Mouse (Mus musculus) liver, embryonic 16.5 days (tissue): ENCODE data around the gene Tead2. TPM values are rescaled to one million over a fixed set of nuclear protein-coding genes. Genes with fewer than 3 reads are reported as not detected.
"Not testable (repeated sequence)": the region's sequence is repeated elsewhere in the genome, so short reads cannot be mapped to it uniquely, and the experiment has no call there.

Experiments
- ATAC-seq: fragments of 200-750 bp; cut with Nextera tagmentation; 2 replicates; pipeline ENCODE4 v1.8.0; 2017; ENCODE audit warnings: low read depth, mild to moderate bottlenecking, moderate number of reproducible peaks, moderate library complexity
- H3K27ac ChIP-seq: fragments of 300-500 bp; sonication (generic); 2 replicates; pipeline ENCODE4 v1.5.1; 2014; ENCODE audit warnings: mild to moderate bottlenecking, low read length
- H3K27me3 ChIP-seq: fragments of 300-500 bp; sonication (generic); 2 replicates; pipeline ENCODE4 v1.6.1; 2014; ENCODE audit warnings: low read depth, low read length, mixed read lengths; ENCODE audit not compliant: control insufficient read depth, insufficient read depth
- H3K36me3 ChIP-seq: fragments of 300-500 bp; sonication (generic); 2 replicates; pipeline ENCODE4 v1.6.1; 2014; ENCODE audit warnings: mild to moderate bottlenecking; ENCODE audit not compliant: control insufficient read depth, insufficient read depth
- H3K4me1 ChIP-seq: fragments of 300-500 bp; sonication (generic); 2 replicates; pipeline ENCODE4 v1.6.1; 2014; ENCODE audit warnings: low read depth, low read length, mixed read lengths; ENCODE audit not compliant: control insufficient read depth
- H3K4me2 ChIP-seq: fragments of 300-500 bp; sonication (generic); 2 replicates; pipeline ENCODE4 v1.6.1; 2014; ENCODE audit warnings: low read depth, low read length, mixed read lengths
- H3K4me3 ChIP-seq: fragments of 300-500 bp; sonication (generic); 2 replicates; pipeline ENCODE4 v1.5.1; 2014; ENCODE audit warnings: low read depth, mild to moderate bottlenecking, low read length
- H3K9ac ChIP-seq: fragments of 300-500 bp; sonication (generic); 2 replicates; pipeline ENCODE4 v1.6.1; 2014; ENCODE audit warnings: low read depth, low read length
- H3K9me3 ChIP-seq: fragments of 300-500 bp; sonication (generic); replicated peaks from 2 replicates; pipeline ENCODE4 v1.6.1; 2016; ENCODE audit warnings: low read length; ENCODE audit not compliant: control insufficient read depth
- WGBS: fragments of 180-500 bp; shearing (Covaris S2); extraction: QIAGEN DNeasy Blood & Tissue Kit; methylation state at CpG from one replicate; pipeline ENCODE4 v1.1.7; 2014; ENCODE audit not compliant: insufficient replicate concordance; 5-methylcytosine and 5-hydroxymethylcytosine counted together
- polyA plus RNA-seq: library from polyadenylated mRNA; unstranded; fragments of >200 nt; fragmentation: Nextera tagmentation; extraction: Ambion mirVana; gene quantifications from 2 replicates; pipeline ENCODE4 v1.2.1, GENCODE M21; 2015

Tead2 gene
- polyA plus RNA-seq, 1 experiment from 2014 or later = 6.5 TPM

DNA sequence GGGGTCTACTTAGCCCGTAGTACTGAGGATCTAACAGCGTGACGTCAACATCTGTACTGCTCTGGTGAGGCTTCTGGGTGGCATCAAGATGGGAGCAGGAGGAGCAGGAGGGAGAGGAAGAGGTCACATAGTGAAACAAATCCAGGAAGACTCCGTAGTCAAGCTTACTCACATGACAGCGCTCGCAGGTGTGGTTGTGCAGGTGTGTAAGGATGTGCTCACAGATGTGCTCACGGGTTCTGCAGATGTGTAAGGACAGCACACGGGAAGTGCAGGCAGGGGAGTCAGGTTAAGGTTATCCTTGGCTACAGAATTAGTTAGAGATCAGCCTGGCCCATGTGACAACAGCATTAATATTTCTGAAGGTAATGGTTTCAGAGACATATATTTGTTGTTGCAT, 38.3 kb downstream of the Tead2 start:
- ATAC-seq = no peak
- Histone ChIP-seq H3K9me3 (no peaks in the 10 kb centered on the region), H3K27ac (no peak overlapping the region), H3K4me2 (no peak overlapping the region), H3K4me1 (no peaks in the 10 kb centered on the region), H3K27me3 (no peaks in the 10 kb centered on the region), H3K9ac (no peak overlapping the region), H3K36me3 (no peaks in the 10 kb centered on the region), H3K4me3 (no peak overlapping the region)
- WGBS = 72% methylated on average over 8 of the region's 8 CpGs

DNA sequence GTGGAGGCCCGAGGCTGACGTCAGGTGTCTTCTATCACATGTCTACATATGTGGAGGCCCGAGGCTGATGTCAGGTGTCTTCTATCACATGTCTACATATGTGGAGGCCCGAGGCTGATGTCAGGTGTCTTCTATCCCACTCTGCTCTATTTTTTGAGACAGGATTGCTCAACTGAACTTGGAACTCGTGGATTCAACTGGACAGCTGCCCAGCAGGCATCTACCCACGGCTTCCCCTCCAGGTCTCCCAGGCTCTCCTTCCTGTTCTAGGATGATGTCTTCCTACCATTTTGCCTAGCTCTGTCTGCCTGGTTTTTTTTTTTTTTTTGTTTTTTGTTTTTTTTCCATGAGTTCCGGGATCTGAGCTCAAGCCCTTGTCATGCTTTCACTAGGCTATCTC, 40.3 kb downstream of the Tead2 start:
- 45% methylated on average over 4 of the region's 7 CpGs for WGBS
- not testable (repeated sequence) for H3K36me3 ChIP-seq, H3K27ac ChIP-seq, H3K4me1 ChIP-seq, ATAC-seq, H3K4me2 ChIP-seq, H3K27me3 ChIP-seq, H3K9me3 ChIP-seq, H3K9ac ChIP-seq, H3K4me3 ChIP-seq

DNA sequence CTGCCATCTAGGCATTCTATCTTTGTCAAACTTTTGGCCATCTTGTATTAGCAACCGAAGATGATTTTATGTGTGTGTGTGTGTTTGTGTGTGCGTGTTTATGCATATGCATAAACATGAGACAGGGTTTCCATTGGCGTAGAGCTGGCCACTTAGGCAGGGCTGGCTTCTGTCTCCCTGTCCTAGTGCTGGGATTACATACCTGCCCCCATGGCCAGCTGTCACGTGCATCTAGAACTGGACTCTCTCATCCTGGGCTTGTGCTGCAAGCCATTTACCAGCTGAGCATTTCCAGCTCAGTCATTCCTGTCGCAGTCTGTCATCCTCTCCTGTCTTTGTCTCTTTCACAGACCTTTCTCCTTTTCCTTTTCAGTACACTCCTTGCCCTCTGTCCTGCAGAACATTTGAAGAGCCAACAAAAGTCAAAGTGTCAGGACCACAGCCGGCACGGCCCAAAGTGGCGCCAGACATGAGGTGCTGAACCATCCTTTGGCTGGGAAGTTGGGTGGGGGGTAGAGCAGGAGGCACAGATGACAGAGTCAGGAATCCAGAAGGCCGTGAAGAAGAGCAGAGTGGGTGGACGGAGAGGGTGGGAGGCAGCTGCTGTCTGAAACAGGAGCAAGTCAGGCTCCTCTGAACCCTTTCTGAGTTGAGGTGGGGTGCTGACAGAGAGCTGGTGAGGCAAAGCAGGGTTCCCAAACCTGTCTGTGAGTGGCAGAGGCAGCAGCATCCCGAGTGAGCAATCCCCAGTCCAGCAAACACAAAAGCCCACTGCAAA, 41.7 kb downstream of the Tead2 start:
- WGBS = 46% methylated on average over 11 of the region's 11 CpGs
- no peak overlapping the region for H3K4me2 ChIP-seq
- H3K9me3 ChIP-seq = no peaks in the 10 kb centered on the region
- no peaks in the 10 kb centered on the region for H3K36me3 ChIP-seq
- no peak for ATAC-seq
- H3K4me1 ChIP-seq = no peaks in the 10 kb centered on the region
- no peaks in the 10 kb centered on the region for H3K27me3 ChIP-seq
- no peak overlapping the region for H3K4me3 ChIP-seq
- H3K27ac ChIP-seq = no peak overlapping the region
- no peak overlapping the region for H3K9ac ChIP-seq

DNA sequence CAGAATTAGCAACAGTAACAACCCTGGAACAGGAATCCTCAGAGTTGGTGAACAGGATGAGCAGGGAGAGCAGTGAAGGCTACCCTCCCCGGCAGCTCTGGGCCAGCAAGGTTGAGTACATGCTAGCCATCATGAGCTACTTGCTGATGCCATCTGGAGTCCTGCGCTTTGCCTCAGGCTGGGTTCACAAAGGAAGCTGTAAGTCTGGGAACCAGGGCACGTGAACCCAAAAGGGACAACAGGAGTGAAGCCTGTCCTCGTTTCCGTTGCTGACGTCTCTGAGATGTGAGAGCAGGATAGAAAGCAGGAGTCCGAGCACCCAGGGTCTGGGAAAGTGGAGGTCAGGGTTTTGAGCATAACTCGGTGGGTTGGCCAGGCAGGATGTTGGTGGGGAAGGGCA, 43.7 kb downstream of the Tead2 start:
- WGBS = 61% methylated on average over 8 of the region's 8 CpGs
- no peak overlapping the region for H3K4me3 ChIP-seq
- H3K36me3 ChIP-seq = no peaks in the 10 kb centered on the region
- H3K9me3 ChIP-seq = no peaks in the 10 kb centered on the region
- no peak overlapping the region for H3K4me2 ChIP-seq
- H3K27ac ChIP-seq = no peak overlapping the region
- H3K27me3 ChIP-seq = no peaks in the 10 kb centered on the region
- no peaks in the 10 kb centered on the region for H3K4me1 ChIP-seq
- H3K9ac ChIP-seq = no peak overlapping the region
- no peak for ATAC-seq

DNA sequence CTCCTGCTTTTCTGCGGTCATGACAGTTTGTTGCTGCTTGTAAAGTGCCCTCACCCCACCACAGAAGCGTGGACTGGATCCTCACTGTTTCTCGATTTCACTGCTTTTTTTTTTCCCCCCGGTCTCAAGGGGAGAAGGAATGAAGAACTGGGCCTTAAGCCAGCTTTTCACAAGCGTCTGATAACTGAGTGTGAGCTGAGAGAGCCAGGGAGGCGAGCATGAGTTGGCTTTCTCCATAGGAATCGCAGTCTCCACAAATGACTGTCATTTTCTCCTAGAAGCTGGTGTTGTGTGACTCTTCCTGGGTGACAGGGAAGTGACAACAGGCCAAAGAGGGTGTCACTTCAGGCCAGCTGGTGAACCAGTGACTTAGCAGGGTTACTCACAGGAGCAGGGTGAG, 46.7 kb downstream of the Tead2 start:
- ATAC-seq = no peak
- no peaks in the 10 kb centered on the region for H3K4me1 ChIP-seq
- no peak overlapping the region for H3K4me3 ChIP-seq
- H3K27ac ChIP-seq = no peak overlapping the region
- no peak overlapping the region for H3K4me2 ChIP-seq
- no peak overlapping the region for H3K9ac ChIP-seq
- no peaks in the 10 kb centered on the region for H3K36me3 ChIP-seq
- H3K9me3 ChIP-seq = no peaks in the 10 kb centered on the region
- WGBS = 45% methylated on average over 7 of the region's 7 CpGs
- no peaks in the 10 kb centered on the region for H3K27me3 ChIP-seq

DNA sequence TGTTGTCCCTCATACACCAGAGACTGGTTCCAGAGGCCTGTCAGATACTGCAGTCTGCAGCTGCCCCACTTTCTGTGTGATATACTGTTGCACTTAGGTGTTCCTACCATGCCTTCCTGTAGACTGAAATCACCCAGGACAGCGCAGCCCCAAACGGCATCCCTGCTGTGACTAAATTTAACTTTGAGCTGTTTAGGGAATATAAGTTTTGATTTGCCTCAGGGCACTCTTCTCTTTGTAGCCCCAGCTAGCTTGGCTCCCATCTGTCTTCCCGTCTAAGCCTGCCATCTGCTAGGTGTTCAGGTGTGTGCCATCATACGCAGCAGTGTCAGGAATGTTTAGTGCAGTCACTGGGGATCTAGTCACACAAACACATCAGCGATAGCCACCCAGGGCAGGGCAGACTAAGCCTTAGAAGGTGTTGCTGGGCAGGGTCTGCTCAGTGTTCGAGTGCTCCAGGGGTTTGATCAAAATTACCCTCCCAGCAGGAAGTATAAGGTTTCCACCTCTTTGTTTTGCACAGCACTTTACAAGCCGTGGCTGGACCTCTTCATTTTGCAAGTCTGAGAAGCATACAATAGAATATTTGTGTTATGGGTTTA, 47.6 kb downstream of the Tead2 start:
- Histone ChIP-seq H3K9me3 (no peaks in the 10 kb centered on the region), H3K4me3 (no peak overlapping the region), H3K36me3 (no peaks in the 10 kb centered on the region), H3K27me3 (no peaks in the 10 kb centered on the region), H3K27ac (no peak overlapping the region), H3K9ac (no peak overlapping the region), H3K4me2 (no peak overlapping the region), H3K4me1 (no peaks in the 10 kb centered on the region)
- ATAC-seq = no peak
- whole genome bisulfite sequencing = 59% methylated on average over 7 of the region's 7 CpGs

DNA sequence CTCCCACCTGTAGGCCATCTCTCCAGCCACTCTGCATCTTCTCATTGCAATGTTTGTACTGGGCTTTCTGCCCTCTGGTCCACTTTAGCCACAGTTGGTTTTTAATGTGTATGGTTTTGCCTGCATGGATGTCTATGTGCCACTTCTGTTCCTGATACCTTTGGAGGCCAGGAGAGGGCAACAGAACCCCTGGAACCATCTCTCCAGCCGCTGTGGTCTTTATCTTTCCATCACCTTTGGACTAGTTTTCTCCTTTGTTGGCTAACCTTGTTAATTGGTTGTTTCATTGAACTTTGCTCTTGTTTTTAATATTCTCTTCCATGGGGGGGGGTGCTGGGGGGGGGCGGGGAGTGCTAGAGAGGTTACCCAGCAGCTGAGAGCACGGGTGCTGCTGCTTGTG, 48.8 kb downstream of the Tead2 start:
- no peak overlapping the region for H3K4me3 ChIP-seq
- no peak overlapping the region for H3K9ac ChIP-seq
- 55% methylated on average over 3 of the region's 3 CpGs for WGBS
- H3K4me1 ChIP-seq = no peaks in the 10 kb centered on the region
- H3K9me3 ChIP-seq = no peaks in the 10 kb centered on the region
- no peak overlapping the region for H3K27ac ChIP-seq
- ATAC-seq = no peak
- no peak overlapping the region for H3K4me2 ChIP-seq
- no peaks in the 10 kb centered on the region for H3K27me3 ChIP-seq
- H3K36me3 ChIP-seq = no peaks in the 10 kb centered on the region

DNA sequence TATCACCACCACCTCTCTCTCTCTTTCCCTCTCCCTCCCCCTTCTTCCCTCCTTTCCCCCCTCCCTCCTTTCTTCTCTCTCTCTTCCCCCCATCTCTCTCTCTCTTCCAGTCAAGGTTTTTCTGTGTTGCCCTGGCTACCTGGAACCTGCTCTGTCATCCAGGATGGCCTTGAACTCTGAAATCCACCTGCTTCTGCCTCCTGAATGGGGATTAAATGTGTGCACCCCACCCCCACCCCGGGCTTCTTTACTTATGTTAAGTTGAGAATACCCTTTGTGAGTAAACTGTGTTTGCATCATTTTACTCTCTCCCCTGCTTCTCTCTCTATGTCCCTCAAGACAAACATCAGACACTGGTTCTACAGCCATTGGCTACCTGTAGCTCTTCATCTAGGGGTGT, 50.0 kb downstream of the Tead2 start:
- H3K27me3 ChIP-seq = no peaks in the 10 kb centered on the region
- 45% methylated on average over 1 of the region's 1 CpGs for WGBS

DNA sequence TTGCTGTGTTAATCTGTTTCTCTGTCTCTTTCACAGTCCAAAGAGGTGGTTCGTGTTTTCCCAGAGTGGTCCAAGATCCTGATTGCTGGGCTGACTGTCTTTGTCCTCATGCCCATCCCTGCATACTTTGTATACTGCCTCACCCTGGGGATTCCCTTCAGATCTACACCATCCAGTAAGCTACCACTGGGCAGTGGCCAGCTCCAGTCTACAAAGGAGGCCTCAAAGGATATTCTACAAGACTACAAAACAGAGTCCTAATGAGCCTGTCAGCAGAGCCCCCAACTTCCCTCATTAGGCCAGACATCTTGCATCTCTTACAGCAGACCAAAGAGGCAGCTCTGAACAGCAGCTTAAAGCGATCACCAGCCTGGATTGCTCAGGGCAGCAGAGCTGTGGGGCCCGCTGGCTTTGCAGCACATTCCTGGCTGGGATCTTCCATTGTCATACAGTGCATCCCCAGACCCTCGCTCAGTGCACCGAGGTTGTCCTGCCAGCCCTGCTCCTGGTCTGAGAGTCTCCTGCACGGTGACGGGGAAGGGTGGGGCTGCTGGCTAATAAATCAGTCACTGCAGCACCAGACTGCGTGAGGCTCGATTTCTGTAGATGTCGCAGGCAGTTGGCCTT, 57.3 kb downstream of the Tead2 start:
- no peak overlapping the region for H3K27ac ChIP-seq
- no peaks in the 10 kb centered on the region for H3K27me3 ChIP-seq
- 57% methylated on average over 10 of the region's 10 CpGs for WGBS
- H3K4me2 ChIP-seq = no peak overlapping the region
- no peaks in the 10 kb centered on the region for H3K36me3 ChIP-seq
- no peak for ATAC-seq
- H3K4me3 ChIP-seq = no peak overlapping the region
- H3K9me3 ChIP-seq = no peaks in the 10 kb centered on the region
- H3K9ac ChIP-seq = no peak overlapping the region
- H3K4me1 ChIP-seq = no peaks in the 10 kb centered on the region; the same call in 1 of the 2 replicates

More for the DNA sequence above, 50.0 kb downstream of the Tead2 start:
- H3K4me3 ChIP-seq = no peak overlapping the region
- H3K4me1 ChIP-seq = no peaks in the 10 kb centered on the region
- H3K9me3 ChIP-seq = no peaks in the 10 kb centered on the region
- no peak for ATAC-seq
- H3K27ac ChIP-seq = no peak overlapping the region
- no peak overlapping the region for H3K9ac ChIP-seq
- no peaks in the 10 kb centered on the region for H3K36me3 ChIP-seq
- H3K4me2 ChIP-seq = no peak overlapping the region
